Mouse (Mus musculus) MEL (cell line): ENCODE results near the gene Cbfa2t2.

ENCODE experiments used
- CTCF ChIP-seq, 3 experiments: IDR thresholded peaks in 2 of 3; conservative IDR thresholded peaks in 1 of 3; 2 replicates each; pipeline ENCODE4 v1.5.1; 2011 to 2012; ENCODE audit warnings: low read length in 3 of 3, low read depth in 2 of 3, mild to moderate bottlenecking in 2 of 3, improper control_type of control experiment in 1 of 3, inconsistent platforms in 1 of 3, mixed read lengths in 1 of 3, moderate library complexity in 1 of 3; ENCODE audit not compliant: control insufficient read depth in 1 of 3, insufficient read depth in 1 of 3, poor library complexity in 1 of 3, severe bottlenecking in 1 of 3
- GATA1 ChIP-seq: IDR thresholded peaks from 2 replicates; pipeline ENCODE4 v1.6.1; 2011; ENCODE audit warnings: low read depth, low read length, improper control_type of control experiment
- MXI1 ChIP-seq: IDR thresholded peaks from 2 replicates; pipeline ENCODE4 v1.6.1; 2011; ENCODE audit warnings: mild to moderate bottlenecking, low read depth, low read length, improper control_type of control experiment
- NELFE ChIP-seq: IDR thresholded peaks from 2 replicates; pipeline ENCODE4 v1.6.1; 2011; ENCODE audit warnings: low read depth, low read length, improper control_type of control experiment
- POLR2A ChIP-seq, 2 experiments: IDR thresholded peaks; 2 replicates each; pipeline ENCODE4 v1.6.1; 2011 to 2012; ENCODE audit warnings: low read length in 2 of 2, mild to moderate bottlenecking in 2 of 2, control low read depth in 1 of 2, improper control_type of control experiment in 1 of 2, low read depth in 1 of 2, moderate library complexity in 1 of 2; ENCODE audit not compliant: control insufficient read depth in 1 of 2, insufficient read depth in 1 of 2, poor library complexity in 1 of 2
- UBTF ChIP-seq: IDR thresholded peaks from 2 replicates; pipeline ENCODE4 v1.6.1; 2012; ENCODE audit warnings: low read depth, mild to moderate bottlenecking, inconsistent platforms, low read length, improper control_type of control experiment, moderate library complexity, borderline replicate concordance; ENCODE audit not compliant: insufficient read depth
- ZC3H11A ChIP-seq: IDR thresholded peaks from 2 replicates; pipeline ENCODE4 v1.6.1; 2012; ENCODE audit warnings: low read depth, mild to moderate bottlenecking, inconsistent platforms, low read length, improper control_type of control experiment

- TF ChIP-seq GATA1 (no peak), MXI1 (no peak), NELFE (no peak), ZC3H11A (no peak), UBTF (no peak), CTCF (IDR thresholded peaks at IDR 0.05 in 2 of 3, conservative IDR thresholded peaks at IDR 0.05 in 1 of 3; ENCODE audit: control insufficient read depth in 1 of 3, insufficient read depth in 1 of 3, low read depth in 2 of 3, low read length in 3 of 3, poor library complexity in 1 of 3, severe bottlenecking in 1 of 3) (no peak), POLR2A (IDR thresholded peaks at IDR 0.05; ENCODE audit: control insufficient read depth in 1 of 2, insufficient read depth in 1 of 2, low read depth in 1 of 2, low read length in 2 of 2, poor library complexity in 1 of 2) (no peak)
Observed at GRCm38 (mm10) chr2:154525285-154525684, 89.0 kb downstream of the Cbfa2t2 start.
